Mouse (Mus musculus): ENCODE measurements around the gene Gss.
"Not testable (repeated sequence)": the region's sequence is repeated elsewhere in the genome, so short reads cannot be mapped to it uniquely, and the experiment has no call there.

Gene Gss

DNA sequence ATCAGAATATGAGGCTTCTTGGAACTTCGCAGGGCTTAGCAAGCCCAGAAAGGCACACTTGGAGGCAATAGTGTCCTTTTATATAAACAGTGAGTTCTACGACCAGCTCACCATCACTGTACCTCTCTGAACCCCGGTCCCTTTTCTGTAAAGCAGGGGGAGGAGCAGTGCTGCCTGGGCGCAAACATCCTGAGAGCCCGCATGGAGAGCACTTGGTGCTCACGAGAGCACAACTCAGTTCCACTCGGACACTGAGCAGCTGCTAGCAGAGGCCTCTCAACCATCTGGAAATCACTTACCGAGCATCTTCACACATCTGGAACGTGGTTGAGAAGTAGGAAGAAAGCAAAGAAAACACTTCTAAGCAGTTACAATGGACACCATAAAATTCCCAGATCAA is 16.0 kb downstream of the Gss start:
- no peak for DNase-seq (ENCODE audit: low spot score in 2 of 2)

DNA sequence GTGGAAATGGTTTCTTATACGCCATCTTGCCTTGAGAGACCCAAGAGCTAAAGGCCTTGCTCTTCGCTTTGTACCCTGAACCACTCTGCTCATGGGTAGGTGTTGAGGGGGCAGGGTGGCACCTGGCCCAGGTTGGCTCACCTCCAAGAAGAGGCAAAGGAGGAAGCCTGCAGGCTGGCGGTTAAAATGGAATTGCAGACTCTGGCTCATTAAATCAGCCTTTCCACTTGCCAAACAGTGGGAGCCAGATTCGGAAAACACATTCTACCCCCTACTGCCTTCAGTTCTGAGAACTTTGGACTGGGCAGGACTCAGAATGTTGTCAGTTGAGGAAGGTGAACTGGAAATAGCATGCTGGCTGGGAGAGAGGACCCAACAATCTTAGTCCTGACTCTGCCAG is 17.9 kb downstream of the Gss start:
- DNase-seq (ENCODE audit: low spot score in 2 of 2): no peak

DNA sequence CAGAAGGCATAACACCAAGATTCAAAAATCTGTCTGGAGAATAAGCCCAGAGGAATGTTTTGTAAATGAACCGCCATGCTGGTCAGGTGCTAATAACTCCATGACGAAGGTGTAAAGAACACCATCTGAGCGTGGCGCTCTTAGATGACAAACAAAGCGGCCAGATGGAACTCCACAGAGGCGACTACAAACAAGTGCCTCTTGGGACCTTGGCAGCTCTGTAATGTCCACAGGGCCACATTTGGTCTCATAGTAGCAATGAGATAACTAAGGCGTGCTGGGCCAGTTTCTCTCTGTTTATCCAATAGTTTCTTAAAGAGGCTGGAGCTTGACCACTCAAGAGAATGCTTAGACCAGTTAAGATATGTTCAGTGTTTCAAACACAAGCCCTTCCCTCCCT is 18.6 kb downstream of the Gss start:
- DNase-seq (ENCODE audit: low spot score in 2 of 2): no peak

DNA sequence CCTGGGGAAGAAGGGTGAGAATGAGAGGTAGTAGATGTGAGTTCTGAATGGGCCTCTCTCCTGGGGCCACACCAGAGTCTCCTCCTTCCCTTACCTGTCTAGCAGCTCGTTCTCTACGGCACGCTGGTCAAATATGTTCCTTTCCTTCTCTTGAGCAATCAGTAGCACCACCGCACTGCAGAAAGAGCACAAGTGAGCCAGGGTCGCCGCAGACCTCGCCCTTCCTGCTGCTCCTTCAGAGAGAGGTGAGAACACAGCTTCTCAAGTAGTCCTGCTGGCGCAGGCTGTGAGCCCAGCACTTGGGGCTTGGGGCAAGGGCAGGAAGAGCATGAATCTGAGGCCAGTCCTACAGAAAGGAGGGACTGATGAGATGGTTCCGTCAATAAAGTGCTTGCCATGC is 19.6 kb downstream of the Gss start:
- peak; percentile 10 to 44 for DNase-seq (ENCODE audit: low spot score in 2 of 2)

DNA sequence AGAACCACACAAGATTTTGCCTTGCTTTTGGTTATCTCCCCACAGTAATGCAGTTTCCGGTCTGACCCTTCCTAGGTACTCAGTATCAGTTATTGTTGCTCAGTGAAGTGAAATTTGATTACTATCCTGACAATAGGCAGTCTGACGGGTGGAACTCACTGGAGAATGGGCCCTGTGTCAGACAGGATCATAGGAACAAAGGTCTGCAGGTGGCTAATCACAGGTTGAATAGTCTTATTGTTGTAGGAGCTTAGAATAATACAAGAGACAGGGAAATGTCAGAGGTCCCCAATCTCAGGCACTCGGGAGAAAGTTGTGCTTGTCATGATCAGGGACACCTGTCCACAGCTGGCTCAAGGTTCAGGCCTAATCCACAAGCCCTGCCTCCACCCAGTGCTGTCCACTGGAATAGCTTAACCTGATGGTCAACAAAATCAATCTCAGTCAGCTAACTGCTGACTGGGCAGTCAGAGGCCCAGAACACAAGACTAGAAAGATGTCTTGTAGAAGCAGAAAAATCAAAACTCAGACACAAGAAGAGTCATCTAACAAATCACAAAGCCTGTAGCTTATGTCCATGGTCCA is 23.3 kb downstream of the Gss start:
- no peak for DNase-seq (ENCODE audit: low spot score in 2 of 2)

DNA sequence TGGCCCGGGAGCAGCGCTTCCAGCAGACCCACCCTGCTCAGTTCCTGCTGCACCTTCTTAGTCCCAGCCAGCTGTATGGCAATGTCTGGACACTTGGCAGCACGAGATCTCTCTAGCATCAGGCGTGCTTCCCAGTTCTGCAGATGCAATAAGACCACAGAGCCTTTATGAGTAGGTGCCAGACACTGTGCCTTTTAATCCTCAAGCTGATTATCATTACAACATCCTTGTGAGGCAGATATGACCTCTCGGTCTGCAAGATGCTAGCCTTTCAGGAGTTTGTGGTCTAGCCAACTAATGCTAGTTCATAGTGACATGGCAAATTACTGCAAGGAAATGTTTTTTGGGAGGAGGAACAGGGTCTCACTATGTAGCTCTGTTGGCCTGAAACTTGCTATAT is 24.9 kb downstream of the Gss start:
- DNase-seq (ENCODE audit: low spot score in 2 of 2): no peak

DNA sequence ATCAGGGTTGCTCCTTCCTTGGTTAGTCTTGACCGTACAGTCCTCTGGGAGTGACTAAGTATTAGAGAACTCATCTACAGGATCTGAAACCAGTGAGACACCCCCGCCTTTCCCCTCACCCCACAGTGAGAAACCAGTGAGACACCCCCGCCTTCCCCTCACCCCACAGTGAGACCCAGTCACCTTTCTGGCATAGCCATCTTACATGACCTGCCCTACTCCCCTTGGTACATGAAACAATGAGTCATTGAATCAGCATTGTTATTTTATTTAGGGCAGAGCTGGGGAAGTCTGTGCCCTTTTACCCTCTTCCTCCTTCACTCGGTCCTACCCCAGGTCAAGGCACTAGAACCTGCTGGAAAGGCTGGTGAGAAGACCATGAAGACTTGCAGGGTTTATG is 29.7 kb downstream of the Gss start:
- DNase-seq (ENCODE audit: low spot score in 2 of 2): peak; percentile 34 to 56

DNA sequence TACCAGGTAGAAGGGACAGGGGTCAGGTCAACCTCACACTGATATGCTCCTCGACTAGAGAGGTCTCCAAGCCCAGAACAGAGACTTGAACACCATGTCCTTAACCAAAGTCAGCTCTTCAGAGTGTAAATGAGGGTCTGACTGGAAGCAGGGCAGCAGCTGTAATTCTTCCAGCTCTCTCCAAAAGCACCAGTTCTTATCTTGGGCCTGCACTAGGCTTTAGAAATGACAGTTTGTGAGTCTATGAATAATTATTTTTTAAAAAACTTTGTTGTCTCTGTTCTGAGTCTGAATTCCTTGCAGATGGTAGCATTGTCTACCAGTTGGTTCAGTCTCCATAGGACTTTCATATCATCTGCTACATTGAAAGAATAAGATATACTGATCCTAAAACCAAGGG is 30.4 kb downstream of the Gss start:
- no peak for DNase-seq (ENCODE audit: low spot score in 2 of 2)

DNA sequence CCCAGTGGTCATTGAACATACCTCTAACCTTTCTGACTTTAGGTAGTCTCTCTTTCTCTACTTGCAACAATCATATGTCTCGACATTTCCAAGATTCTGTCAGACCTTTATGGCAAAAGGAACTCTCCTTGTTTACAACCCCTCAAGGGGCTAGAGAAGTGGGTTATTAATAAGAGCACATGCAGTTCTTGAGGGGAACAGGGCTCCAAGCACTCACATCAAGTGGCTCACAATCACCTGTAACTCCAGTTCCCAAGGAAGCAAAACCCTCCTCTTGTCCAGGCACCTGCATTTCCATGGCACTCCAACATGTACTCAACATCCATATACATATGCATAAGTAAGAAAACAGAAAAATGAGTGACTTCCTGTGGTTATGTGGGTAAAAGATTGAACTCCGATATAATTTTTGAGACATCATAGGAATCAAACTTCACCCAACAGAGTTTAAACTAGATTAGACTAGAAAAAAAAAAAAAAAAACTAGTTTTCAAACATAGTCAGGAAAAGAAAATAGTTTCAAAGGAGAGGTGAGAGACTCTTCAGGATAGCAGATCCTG is 38.1 kb downstream of the Gss start:
- peak in 1 of 2 experiments; percentile 16 for DNase-seq (ENCODE audit: low spot score in 2 of 2)

DNA sequence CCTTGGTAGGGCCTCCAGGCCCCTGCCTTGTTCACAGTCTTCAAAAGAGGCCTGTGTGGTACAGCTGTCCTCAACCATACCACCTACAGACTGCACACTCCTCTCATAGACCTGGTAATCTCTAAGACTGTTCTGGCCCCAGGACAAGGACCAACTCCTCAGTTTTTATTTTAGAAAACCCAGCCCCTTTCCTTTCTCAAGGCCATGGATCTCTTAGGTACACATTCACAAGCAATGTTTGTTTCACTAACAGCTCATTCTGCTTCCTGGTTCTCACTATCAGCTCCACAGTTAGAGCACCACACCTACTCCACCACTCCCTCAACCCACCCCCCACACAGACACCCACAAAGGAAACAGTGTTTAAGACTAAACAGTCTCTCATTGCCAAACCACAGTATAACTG is 39.7 kb downstream of the Gss start:
- peak; percentile 55 to 73 for DNase-seq (ENCODE audit: low spot score in 2 of 2)

DNA sequence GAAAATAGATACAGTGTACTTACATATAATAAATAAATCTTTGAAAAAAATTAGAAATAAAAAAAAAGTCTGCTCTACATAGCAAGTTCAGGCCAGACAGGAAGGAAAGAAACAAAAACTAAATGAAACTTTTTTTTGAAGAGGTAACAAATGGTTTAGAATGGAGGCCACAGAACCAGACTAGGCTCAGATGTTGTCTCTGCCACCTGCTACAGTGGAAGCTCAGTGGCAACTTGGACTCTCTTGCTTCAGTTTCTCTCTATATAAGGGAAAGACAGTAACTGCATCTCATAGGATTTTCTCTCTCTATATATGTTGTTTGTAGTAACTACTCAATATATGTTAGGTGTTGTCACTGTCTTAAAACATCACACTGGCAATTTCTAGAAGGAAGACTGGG is 40.3 kb downstream of the Gss start:
- DNase-seq (ENCODE audit: low spot score in 2 of 2): no peak

DNA sequence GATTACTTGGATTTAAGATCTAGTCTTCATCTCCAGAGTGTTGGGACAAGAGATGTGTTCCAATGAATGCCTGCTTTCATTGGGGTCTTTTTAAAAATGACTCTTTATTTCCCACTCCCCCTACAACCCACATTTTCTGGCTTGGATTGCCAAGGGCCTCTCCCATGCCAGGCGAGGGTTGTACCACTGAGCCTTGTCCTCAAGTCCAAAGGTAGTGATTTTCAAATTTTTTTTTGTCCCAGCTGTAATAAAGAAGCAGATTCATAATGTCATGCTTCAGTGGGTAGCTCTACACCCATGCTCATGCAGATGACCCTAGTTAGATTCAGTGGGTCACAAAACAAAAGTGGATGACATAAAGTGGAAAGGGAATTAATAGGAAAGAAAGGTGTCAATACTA is 45.7 kb downstream of the Gss start:
- no peak for DNase-seq (ENCODE audit: low spot score in 2 of 2)

DNA sequence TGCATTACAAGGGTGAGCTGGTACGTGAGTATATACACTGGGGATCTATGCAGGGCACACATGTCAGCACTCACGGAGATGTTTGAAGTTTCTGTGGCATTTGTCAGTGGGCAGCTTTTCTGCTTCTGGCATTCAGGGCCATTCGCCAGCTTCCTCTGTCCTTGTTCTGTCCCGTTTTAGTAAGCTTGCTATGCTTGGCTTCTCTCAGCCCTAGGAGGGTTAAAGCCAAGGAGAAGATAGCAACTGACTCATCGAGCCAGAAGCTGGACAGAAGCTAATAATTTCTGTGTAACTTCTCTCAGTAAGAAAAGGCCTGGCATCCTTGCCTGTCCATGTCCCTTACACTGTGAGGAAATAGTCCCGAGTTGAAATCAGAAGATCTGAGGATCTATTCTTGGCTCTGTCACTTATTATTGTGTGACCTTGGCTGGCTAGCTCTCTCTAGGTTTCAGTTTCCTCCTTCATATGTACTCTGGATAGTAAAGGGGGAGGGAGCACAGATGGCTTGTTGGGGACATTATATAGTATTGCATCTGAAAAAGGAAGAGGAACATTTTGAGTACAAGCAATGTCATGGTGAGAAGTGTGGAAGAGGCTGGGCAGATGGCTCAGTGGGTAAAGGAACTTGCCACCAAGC is 51.7 kb downstream of the Gss start:
- no peak for DNase-seq (ENCODE audit: low spot score in 2 of 2)

DNA sequence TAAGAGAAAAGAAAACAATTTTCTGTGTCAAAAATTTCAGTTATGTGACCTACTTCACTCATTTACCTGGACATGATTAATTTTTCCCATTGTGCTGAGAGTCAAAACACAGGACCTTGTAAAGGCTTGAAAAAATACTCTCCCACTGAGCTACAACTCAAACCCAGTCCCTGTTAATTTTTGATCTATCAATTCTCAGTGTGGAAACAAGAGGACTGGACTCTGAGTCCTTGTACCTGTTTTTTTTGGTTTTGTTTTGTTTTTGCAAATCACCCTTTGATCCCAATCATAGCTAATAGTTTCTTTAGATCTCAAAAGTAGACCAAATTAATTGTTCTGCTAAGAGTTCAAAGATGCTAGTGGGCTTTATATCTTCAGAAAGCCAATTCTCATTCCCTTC is 52.9 kb downstream of the Gss start:
- no peak for DNase-seq (ENCODE audit: low spot score in 2 of 2)

DNA sequence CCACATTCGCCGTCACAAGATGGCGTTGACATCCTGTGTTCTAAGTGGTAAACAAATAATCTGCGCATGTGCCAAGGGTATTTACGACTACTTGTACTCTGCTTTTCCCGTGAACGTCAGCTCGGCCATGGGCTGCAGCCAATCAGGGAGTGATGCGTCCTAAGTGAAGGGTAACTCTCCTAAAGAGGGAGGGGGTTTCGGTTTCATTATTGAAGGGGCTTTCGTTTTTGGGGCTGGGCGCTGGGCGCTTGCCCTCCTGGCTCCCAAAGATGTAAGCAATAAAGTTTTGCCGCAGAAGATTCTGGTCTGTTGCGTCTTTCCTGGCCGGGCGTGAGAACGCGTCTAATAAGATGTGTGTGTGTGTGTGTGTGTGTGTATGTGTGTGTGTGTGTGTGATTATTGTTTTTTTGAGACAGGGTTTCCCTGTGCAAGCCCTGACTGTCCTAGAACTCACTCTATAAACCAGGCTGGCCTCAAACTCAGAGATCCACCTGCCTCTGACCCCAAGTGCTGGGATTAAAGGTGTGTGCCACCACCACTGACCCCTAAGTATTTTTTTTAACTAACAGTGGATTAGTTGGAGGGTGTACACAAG is 54.0 kb downstream of the Gss start:
- not testable (repeated sequence) for DNase-seq (ENCODE audit: low spot score in 2 of 2)

DNA sequence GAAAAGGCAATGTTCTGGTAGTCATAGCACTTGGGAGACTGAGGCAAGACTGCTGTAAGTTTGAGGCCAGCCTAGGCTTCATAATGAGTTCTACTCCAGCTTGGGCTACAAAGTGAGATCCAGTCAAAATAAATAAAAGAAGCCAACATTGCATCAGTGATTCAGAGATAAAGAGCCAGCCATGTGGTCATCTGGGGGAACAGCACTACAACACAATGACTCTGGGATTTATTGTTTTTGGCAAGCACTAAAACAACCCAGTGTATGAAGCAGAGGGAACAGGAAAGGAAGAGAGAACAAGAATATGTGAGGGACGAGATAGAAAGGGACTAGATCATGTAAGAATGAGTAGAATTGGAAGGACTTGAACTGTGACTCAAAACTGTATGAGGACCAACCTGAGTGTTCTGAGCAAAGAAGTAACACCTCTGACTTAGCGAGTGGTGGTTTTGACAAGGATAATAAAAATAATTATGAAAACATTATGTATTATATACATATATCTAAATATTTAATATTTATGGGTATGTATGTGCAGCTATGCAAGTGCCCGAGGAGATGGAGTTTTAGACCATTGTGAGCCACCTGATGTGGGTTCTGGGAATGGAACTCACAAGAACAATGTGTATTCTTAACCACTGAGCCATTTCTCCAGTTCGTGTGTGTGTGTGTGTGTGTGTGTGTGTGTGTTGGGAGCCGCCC is 54.7 kb downstream of the Gss start:
- DNase-seq (ENCODE audit: low spot score in 2 of 2): no peak

DNA sequence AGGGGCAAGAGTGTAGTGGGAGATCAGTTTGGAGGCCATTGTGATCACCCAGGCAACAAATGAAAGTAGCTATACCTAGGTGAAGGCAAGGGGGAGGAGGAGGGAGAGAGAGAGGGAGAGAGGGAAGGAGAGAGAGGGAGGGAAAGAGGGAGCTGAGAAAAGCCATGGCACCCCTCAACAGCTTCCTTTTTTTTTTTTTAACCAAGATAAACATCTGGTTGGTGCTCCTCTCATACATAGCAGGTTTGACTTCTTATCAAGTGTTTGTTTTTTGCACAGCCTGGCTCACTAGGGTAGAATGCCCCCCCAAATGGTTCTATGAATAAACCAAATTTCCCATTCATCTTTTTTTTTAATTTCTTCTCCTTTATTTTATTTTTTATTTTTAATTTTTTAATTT is 56.3 kb downstream of the Gss start:
- DNase-seq (ENCODE audit: low spot score in 2 of 2): no peak

DNA sequence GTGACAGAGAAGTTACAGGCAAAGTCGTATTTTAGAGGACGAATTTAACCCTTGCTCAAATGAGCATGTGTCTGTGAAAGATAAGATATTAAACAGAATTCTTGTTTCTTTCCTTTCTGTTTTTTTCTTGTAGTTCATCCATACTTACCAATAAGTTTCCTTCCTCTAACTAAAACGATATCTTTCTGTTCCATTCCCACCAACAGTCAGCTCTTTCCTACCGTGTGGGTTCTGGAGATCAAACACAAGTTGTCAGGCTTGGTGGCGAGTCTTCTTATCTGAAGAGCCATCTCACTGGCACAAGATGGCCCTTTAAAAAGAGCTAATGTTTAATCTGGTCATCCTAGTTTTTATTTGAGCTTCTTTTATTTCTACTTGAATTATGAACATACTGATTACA is 65.2 kb downstream of the Gss start:
- DNase-seq (ENCODE audit: low spot score in 2 of 2): no peak

DNA sequence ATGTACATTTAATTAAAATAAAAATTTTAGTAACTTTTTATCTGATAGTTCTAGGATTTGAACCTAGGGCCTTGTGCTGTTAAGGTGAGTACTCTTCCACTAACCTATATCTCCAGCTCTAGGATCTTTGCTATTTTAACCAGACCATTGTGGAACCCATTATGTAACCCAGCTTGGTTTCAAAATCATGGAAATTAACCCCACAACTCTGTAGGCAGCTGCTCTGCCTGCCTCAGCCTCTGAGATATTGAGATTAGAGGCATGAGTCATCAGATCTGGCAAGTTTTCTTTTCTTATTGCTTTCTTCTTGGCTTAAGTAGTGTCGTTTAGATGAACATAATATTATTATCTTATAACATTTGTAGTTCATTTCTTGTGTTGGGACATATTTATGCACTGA is 68.2 kb downstream of the Gss start:
- DNase-seq (ENCODE audit: low spot score in 2 of 2): no peak

DNA sequence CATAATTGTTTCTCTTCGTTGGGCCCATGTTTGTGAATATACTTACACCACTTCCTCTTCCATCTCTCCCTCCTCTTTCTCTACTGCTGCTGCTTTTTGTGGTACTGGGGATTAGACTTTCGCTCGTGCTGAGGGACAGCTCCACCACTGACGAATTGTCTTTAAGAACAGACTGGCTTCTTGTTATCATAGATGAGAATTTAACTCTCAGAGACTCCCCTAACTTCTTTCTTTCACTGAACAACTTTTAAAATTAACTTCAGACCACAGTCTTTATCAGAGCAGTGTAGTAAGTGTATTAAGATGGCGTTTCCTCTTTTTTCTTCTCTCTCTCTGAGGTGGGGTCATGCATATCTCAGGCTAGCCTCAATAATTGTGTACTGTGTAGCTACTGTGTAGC is 68.9 kb downstream of the Gss start:
- no peak for DNase-seq (ENCODE audit: low spot score in 2 of 2)

DNA sequence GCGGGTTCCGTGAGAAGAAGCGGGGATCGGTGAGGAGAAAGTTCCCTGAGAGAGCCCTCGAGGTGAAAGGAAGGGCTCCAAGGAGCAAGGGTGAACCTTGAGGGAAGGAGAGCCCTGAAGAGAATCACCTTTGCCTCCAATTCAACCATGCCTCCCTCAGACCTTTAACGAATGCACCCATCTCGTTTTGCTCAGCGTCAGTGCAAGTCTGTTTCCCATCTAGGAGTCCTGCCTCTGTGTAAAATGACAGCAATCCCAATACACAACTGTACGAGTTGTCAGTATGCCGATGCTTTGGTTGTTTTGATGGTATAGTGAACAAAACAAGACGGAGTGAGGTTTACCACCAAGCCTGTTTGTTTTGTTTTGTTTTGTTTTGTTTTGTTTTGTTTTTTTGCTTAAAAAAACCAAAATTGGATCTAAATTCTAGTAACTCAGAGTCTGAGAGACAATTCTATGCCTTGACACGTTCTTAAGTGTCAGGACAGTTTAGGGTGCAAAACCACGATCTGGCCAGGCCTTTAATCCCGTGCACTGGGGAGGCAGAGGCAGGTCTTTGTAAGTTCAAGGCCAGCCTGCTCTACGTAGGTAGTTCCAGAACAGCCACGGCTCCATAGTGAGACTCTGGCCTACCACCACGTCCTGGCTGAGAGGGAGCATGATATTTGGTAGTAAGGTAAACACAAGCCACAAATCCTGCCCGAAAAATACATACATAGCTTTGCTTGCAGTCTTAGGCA is 73.9 kb downstream of the Gss start:
- peak in 1 of 2 experiments; percentile 16 for DNase-seq (ENCODE audit: low spot score in 2 of 2)

Data from natural killer cell, adult 2 months (primary cell).